Mouse (Mus musculus): ENCODE measurements around the gene Creld2.

Gene Creld2

DNA sequence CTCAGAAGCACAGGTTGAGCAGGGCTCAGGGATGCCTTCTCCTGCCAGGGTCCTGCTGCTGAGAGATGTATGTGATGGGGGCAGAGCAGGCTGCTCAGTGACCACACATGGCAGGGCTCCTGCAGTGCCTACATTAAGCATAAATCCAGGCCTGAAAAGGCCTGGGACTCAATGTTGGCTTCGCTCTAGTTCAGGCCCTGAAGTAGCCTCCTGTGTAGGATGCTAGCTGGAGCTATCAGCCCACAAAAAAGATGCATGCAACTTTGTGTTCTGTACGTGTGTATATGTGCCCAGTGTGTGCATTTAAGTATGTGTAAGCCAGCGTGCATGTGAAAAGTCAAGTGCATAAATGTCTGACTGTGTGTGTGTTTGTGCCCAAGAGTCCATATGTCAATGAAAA lies 54.6 kb downstream of the Creld2 start:
- no peak for DNase-seq

DNA sequence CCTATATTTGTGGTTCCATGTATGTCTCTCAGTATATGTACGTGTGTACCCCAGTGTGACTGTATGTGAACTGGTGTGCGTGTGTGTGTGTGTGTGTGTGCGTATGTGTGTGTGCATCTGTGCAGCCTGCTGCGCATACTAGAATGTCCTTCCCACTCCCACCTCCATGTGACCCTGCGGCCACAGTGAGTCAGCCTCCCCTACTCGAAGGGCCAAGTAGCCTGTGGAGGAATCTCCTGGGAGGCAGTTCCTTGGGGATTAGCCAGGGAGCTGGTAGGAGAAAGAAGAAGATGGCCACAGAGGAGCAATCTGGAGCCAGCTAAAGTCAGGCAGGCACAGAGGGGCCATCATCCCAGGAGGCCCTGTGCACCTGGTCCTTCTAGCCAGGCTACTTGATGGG lies 55.0 kb downstream of the Creld2 start:
- no peak for DNase-seq

DNA sequence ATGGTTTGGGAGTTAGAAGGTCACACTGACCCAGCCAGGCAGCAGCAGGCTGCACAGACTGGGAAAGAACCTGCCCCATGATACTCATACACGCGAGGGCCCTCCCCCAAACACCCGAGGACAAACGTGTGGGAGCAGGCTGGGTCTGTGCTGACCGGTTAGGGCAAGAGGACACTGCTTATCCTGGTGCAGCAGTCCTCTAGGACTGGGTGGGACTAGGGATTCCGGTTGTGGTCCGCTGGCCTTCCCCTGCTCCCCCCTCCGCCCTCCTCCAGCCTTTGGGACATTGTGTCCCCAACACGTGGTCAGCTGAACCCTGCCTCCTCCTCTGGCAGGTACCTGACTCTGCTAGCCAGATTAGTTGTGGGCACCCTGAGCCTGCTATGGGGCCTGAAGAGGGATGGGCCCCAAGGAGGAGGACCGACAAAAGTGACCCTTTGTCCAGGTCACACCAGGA lies 56.2 kb downstream of the Creld2 start:
- no peak for DNase-seq
